Comparison of ENCODE assay signal across 12 mouse cellular contexts in genomic region chr19:48391551-48391950, GRCm38 (mm10).
DNase-seq lines count a peak whose midpoint lies in the region; ATAC-seq and TF ChIP-seq lines count a peak whose summit lies in the region.
"Had no signal": no experiment of that assay in that cellular context is flagged by ENCODE, and none has a peak within 500 bp of the region (broad histone marks: within the 10 kb centered on the region; RNA-seq: fewer than 3 reads in every experiment).

No protein-coding gene starts in this region.

- ATAC-seq in hindbrain, postnatal 0 days, result no peak
- no peak for ATAC-seq in megakaryocyte, adult 5-6 weeks (ENCODE audit: poor library complexity, severe bottlenecking)

- H3K4me1 ChIP-seq in hindbrain, postnatal 0 days (ENCODE audit: insufficient read depth, low read length), result no peaks in the 10 kb centered on the region
- H3K4me1 ChIP-seq in hindbrain, embryonic 10.5 days (replicated peaks), result no peaks in the 10 kb centered on the region
- H3K4me1 ChIP-seq: limb, embryonic 13.5 days had no signal

- H3K36me3 ChIP-seq in hindbrain, postnatal 0 days (ENCODE audit: insufficient read depth, low read length), result no peaks in the 10 kb centered on the region
- H3K36me3 ChIP-seq in hindbrain, embryonic 10.5 days, result no peaks in the 10 kb centered on the region
- H3K36me3 ChIP-seq: limb, embryonic 13.5 days had no signal

- no peak overlapping the region for H3K4me3 ChIP-seq in hindbrain, postnatal 0 days (ENCODE audit: low read length)
- no peak overlapping the region for H3K4me3 ChIP-seq in hindbrain, embryonic 10.5 days
- H3K4me3 ChIP-seq: erythroblast, embryonic 14.5 days; limb, embryonic 13.5 days had no signal

- no peaks in the 10 kb centered on the region for H3K27me3 ChIP-seq in hindbrain, postnatal 0 days (ENCODE audit: insufficient read depth, low read length)
- no peaks in the 10 kb centered on the region for H3K27me3 ChIP-seq in hindbrain, embryonic 10.5 days (ENCODE audit: insufficient read depth, poor library complexity, severe bottlenecking)
- H3K27me3 ChIP-seq: limb, embryonic 13.5 days had no signal

- H3K4me2 ChIP-seq in hindbrain, postnatal 0 days (ENCODE audit: low read depth, low read length), result no peak overlapping the region
- H3K4me2 ChIP-seq: limb, embryonic 13.5 days; midbrain, embryonic 11.5 days had no signal

- DNase-seq in hindbrain, postnatal 0 days (ENCODE audit: low spot score), result peak; percentile 61
- DNase-seq in hindbrain, embryonic 10.5 days (ENCODE audit: low spot score), result no peak
- DNase-seq in NIH3T3 (ENCODE audit: low read depth), result peak; percentile 36
- DNase-seq in embryo, embryonic 10 days (ENCODE audit: low spot score), result peak; percentile 15
- DNase-seq in left cerebral cortex, adult 18-20 months (ENCODE audit: low spot score in 2 of 2), result peak; percentile 59 to 63
- no peak for DNase-seq in urinary bladder, adult 2 months (ENCODE audit: low spot score)
- no peak for DNase-seq in adrenal gland, adult (ENCODE audit: inconsistent age in 2 of 2, low spot score in 1 of 2)
- DNase-seq: thymus, postnatal 4 days had no signal

- peak; percentile 65 for TF ChIP-seq CTCF in hindbrain, postnatal 0 days (IDR thresholded peaks at IDR 0.05; ENCODE audit: low read depth)

- no peak overlapping the region for H3K27ac ChIP-seq in hindbrain, postnatal 0 days
- no peak overlapping the region for H3K27ac ChIP-seq in hindbrain, embryonic 10.5 days
- H3K27ac ChIP-seq: limb, embryonic 13.5 days had no signal

- no peaks in the 10 kb centered on the region for H3K9me3 ChIP-seq in hindbrain, postnatal 0 days (ENCODE audit: low read length)
- no peaks in the 10 kb centered on the region for H3K9me3 ChIP-seq in hindbrain, embryonic 10.5 days
- H3K9me3 ChIP-seq: limb, embryonic 13.5 days had no signal

- no peak overlapping the region for H3K9ac ChIP-seq in hindbrain, postnatal 0 days (replicated peaks; ENCODE audit: low read length)
- H3K9ac ChIP-seq: limb, embryonic 13.5 days had no signal

- WGBS in hindbrain, postnatal 0 days, result 43% methylated on average over 1 of the region's 1 CpGs
- 91% methylated on average over 1 of the region's 1 CpGs for WGBS in hindbrain, embryonic 10.5 days

Comparison
In these comparisons a context has a peak if more than half of its experiments do, and no peak if none do; other contexts are left out.
1. DNase-seq: peak in hindbrain, postnatal 0 days (single experiment), NIH3T3 (single experiment), embryo, embryonic 10 days (single experiment) and left cerebral cortex, adult 18-20 months (2 of 2); none in hindbrain, embryonic 10.5 days (single experiment), urinary bladder, adult 2 months (single experiment) and adrenal gland, adult (0 of 2).